Mouse (Mus musculus): ENCODE measurements around the gene Ankrd44.

The Ankrd44 gene

DNA sequence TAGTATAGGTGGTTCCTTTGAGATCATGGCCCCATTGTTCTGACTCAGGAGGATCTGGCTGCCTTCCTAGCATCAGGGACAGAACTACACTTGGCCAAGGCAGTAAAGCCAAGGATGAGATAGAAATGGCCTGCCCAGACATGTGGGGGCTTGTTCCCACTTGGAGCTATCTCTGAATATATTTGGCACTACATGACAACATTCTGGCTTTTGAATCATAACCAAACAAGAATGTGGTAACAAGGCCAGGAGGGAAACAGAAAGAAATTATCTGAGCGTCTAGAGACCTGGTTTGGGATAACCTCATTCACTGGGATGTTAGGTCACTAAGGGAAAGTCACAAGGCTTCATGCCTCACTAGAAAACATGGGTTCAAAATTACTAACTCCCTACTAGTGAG, 81.8 kb downstream of the Ankrd44 start:
- DNase-seq, result no peak

DNA sequence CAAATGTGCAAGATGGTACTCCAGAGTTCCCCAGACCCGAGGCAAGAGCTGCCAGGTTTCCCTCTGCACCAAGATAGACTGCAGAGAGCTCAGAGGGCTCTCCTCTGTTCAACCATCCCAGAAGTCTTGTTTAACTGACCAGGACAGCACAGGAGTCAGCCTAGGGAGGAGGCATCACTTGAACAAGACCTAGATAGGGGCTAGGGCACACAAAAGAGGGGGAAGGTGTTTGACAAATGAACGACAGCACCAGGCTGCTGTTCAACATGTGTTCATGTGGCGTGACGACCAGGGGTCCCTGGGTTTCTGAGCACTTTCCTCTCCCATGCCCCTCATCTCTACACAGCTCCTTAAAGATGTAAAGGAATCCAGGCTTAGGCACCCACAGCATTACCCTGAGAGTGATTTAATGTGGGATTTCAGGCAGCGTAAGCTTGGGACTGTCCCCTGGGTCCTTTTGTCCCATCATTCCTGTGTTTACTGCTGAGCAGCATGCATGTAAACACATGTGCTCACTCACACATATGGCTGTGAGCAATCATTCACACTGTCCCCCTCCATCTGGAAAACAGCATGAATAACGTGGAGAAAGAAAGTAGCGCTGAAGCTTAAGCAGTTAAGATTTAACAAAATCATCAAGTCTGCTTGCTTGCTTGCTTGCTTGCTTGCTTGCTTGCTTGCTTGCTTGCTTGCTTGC, 83.3 kb downstream of the Ankrd44 start:
- peak; percentile 72 for DNase-seq

DNA sequence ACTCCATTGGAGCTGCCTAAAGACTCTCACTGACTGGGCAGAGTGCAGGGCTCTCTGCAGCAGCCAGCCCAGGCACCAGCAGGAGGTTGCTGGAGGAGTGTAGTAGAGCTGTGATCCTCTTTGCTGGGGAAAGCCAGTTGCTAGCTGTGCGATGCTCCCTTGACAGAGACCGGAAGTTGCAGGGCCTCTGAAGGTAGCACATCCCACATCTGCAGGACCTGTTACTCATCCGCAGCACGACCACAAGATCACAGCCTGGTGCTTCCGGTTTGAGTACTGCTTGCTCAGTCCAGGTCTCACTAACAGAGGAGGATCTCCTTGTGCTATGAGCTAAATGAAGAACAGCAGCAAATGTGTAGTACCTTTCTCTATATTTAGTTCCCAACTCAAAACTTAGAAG, 84.4 kb downstream of the Ankrd44 start:
- DNase-seq, result peak; percentile 80

DNA sequence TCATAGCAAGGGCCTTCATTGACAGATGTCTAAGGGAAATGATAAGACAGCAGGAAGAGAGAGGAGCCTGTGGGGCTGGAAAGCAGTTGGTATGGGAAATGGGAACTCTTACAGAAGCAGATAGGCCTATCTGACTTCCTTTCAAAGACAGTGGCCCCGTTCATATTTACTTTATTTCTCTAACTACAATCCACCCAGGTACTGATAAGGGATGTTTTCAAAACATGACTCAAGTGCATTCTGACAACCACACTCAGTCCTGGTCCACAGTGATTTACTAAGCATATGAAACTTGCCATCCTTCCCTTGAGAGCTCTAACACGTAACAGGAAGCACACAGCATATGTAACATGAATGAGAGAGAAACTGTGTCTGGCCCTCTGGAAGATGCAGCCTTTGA, 86.1 kb downstream of the Ankrd44 start:
- DNase-seq, result peak; percentile 77

DNA sequence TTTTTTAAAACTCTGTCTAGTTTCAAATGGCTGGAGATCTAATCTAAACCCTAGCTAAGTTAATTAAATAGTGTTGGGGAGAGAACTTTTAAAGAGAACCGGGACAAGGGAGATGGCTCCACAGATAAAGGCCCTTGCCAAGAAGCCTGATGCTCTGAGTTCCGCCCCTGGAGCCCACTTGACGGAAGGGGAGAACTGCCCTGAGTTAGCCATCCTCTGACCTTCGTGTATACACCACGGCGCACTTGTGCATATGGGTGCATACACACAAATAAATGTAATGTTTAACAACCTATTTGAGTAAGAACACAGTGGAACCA, 87.7 kb downstream of the Ankrd44 start:
- DNase-seq, result peak; percentile 89

DNA sequence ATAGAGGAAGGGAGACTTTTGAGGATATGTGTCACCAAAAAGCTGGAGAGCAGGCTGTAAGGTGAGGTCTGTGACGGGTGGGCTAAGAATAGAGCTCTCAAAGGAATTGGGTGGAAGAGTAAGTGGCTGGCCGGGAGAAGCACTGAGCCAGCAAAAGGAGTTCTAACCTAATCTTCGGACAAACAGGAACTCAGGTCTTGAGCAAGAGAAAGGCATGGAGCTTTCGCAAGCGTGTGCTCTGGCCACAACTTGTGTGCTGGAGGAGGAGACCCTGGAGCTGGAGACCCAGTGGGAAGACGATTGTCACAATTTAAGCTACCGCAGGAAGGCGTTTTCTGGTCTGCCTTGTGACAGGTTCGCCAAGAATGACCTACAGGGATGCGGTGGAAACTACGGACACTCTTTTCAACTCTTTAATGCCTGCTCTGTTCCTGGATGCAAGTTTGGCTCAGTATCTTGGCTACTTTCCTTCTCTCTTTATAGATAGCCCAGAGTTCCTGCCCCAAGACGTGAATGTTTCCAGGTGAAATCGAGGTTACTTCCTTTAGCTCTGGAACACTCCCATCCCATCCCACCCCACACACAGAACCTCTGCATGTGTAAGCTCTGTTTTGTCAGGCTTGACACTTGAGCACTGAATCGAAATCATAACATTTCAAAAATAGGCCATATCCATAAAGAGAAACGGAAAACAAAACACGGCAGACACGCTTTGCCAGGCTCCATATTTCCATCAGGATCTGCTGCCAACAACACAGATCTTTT, 88.3 kb downstream of the Ankrd44 start:
- peak; percentile 94 for DNase-seq

DNA sequence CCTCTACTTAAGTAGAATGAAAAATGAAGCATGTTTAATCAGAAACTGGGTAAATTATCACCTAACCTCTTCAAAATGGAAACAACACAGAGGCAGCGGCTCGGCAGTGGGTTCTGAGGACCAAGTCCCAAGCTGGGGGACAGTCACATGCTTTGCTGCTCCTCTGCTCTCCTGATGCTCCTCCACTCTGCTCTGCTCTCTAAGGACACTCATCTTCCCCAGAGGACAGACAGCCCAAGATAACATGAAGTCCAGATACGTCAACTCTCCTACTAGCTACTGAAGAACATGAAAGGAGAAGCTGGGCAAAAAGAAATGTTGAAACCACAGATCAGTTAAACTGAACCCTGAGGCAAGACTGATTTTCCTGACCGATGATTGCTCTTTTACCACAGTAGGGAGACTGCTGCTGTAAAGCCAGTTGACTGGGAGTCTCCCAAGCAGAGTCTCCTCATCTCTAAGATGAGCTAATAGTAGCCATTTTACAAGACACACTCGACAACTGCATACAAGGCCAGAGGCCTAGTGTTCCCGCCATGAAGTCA, 90.5 kb downstream of the Ankrd44 start:
- DNase-seq, result peak; percentile 91

DNA sequence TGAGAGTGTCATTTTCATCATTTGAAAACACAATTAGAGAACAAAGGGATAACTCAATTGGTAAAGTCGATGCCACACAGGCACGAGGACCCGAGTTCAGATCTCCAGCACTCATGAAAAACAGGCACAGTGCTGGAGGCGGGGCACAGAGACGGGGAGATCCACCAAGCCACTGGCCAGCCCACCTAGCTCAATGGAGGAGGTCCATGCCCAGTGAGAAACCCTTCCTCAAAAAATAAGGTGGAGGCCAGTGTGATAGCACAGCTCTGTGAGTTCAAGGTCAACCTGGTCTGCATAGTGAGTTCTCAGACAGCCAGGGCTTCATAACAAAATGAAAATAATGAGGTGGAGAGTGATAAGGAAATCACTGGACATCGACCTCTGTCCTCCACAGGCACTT, 93.0 kb downstream of the Ankrd44 start:
- DNase-seq, result peak; percentile 83

DNA sequence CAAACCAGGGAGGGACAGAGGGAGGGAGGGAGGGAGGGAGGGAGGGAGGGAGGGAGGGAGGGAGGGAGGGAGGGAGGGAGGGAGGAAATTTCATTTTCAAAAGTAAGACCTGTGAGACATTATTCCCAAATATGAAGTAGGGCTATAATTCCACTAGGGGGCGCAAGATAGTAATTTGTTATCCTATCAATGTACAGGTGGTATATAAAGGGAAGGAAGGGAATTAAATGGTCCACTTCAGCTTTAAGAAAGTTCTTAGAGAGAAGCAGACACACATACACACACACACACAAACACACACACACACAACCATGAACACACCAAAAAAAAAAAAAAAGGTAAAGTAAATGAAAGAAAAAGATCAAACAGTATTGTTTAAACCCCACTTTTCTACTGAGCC, 93.4 kb downstream of the Ankrd44 start:
- DNase-seq, result no peak

DNA sequence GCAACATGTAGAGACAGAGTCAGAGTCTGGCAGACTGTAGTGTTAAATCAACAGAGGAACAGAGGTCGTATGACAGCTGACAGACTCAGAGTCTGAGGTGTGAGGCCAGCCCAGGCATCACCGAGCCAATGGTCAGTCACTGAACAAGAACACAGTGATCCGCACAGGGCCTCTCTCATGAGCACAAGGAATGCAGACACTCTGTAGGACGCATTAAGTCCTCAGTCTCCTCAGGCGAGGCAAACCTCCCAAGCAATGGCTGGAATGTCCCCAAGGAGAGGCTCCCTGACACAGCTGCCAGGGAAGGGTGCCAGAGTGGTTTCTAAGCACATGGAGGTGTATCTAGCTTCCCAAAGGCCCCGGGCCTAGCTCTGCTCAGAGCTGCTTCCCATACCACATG, 96.0 kb downstream of the Ankrd44 start:
- DNase-seq, result peak; percentile 97

DNA sequence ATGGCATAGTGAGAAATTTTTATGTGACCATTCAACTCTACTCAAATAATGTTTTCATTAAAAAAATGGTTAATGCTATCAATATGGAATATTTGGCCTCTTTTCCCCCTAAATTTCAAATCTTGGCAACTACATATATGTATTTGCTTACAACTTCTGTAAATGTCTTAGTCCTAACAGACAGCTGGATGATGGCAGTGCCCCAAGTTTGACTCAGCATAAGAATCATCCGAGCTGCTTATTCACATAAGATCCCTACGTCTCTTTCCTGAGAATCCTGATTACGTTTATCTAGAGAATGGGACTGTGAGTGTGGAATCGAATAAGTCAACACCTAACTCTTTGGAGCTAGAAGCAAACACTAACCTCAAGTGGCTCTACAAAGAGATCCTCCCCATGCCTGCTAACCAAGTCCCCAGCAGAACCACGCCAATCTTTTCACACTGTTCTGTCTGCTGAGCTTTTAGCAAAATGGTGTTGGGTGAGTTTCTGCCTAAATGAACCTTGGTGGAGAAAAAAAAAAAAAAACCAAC, 96.4 kb downstream of the Ankrd44 start:
- DNase-seq, result peak; percentile 62

DNA sequence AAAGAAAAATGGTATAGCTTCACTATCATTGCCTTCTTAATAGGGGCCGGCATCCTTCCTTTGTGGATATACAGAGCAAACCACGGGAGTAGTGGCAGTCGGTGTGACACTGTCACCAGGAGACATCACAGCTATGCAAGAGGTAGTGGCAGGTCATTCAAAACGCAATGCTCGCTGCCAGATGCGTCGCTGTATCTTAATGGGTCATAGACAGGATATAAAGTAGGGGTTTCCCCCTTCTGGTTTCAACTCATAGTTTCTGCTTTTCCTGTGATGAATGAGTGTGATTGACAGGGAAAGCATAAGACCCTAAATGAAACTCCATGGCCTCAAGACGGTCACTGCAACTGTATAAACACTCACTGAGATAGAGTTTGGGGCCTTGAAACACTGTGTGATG, 98.4 kb downstream of the Ankrd44 start:
- DNase-seq, result peak; percentile 91

DNA sequence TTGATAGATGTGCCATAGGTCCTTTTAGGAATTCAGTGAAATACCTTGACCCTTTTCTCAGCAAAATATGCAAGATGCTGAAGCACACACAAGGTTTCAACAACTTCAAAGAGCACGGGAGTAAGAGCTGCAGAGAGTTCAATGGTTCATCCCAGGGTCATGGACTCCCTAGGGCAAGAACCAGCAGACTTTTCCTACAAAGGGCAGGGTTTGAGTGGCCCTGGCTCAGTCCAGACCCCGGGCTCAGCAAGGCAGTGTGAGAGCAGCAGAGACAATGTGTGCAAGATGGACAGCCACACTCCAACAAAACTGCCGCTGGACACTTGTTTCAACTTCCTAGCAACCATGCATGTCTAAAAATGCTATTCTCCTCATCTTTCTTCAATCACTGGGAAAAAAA, 98.8 kb downstream of the Ankrd44 start:
- DNase-seq, result peak; percentile 88

DNA sequence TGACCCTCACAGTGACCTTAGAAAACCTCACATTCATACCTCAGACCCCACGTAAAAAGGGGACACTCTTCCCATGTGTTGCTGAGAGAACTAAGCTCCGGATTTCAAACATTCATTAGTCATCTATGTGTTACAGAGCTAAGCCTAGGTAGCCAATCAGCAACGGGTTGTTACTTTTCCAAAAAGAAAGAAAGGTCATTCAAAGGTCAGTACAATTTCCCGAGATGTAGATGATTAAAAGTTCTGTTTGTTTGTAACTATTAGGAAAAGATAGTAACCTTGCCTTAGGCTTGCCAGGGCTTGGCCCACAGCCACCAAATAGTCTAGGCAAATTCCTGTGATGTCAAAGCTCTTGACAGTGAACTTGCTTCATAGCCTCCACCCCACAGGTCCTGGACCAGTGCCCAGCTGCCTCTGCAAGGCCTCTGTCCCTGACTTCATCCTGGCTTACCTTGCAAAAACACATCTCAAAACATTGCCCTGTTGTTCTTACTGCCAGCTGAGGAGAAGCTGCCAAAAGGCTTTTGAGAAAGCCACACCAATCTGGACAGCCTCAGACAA, 99.7 kb downstream of the Ankrd44 start:
- DNase-seq, result peak; percentile 99

DNA sequence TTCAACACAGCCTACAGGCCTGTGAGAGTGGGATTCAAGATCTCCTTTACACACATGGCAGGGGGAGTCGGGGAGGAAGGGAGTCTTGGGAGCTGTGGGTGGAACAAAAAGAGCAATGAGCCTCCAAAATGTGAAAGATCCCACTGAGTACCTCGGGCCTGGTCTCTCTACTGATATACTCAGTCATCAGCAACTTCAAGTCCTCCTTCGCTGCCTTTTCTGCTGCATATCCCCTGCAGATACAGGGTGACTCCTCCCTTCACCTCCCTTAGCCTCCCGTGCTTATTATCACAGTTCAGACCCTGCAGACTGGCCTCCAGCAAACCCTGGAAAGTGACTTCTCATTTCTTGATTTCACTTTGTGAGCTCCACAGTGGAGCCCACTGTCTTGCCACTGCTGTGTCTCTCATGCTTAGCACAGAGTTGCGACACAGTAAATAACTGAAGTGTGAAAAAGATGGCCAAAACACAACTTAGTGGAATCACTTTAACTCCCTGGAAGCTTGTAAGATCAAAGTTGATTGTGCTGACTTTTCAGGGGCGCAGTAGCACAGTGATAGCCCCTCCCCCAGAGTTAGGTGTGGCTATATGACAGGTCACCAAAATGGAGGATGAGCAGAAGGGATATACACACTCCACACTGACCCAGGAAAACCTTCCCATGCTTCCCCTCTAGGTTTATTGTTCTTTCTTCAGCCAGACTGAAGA, 100.3 kb downstream of the Ankrd44 start:
- DNase-seq, result peak; percentile 91

DNA sequence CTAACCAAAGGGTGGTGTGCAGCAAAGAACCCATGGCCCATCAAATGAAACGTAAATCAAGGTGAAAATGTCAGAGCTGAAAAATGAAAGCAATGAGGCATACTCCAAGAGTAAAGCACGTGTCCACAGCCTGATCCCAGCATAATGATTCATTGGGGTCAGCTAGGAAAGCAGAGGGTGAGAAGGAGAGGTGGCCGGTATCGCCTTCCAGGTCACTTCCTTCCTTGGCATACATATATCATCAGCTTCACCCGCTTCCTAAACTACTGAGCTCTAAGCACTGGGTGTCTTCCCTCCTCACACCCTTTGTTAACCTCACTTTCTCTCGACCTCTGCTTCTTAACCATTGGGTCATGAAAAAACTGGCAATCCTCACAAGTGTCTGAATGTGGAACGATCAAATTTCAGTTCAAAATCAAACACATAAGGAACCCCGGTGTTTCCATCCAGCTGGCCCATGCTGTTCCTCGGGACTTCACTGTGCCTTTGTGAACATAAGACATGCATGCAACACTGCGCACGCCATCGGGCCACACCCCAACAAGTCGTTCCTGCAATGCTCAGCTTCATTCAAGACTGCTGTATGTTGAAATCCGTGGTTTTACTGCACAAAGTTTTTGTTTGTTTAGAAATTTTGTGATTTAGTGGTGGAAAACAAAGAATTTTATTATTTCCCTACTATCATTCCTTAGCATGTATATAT, 101.9 kb downstream of the Ankrd44 start:
- DNase-seq, result peak; percentile 85

DNA sequence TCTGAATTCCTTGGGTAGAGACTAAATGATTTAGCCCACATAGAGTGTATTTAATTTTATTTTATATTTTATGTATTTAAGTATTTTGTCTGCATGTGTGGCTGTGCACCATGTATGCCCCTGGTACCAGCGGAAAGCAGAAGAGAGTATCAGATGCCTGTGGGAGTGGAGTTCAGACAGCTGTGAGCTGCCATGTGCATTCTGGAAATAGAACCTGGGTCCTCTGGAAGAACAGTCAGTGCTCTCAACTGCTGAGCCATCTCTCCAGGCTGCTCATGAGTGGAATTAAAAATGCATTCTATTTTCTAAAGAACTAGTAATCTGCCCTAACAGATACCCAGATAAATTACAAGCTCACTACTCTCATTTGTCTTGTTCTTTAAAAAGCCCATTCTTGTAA, 104.4 kb downstream of the Ankrd44 start:
- DNase-seq, result no peak

DNA sequence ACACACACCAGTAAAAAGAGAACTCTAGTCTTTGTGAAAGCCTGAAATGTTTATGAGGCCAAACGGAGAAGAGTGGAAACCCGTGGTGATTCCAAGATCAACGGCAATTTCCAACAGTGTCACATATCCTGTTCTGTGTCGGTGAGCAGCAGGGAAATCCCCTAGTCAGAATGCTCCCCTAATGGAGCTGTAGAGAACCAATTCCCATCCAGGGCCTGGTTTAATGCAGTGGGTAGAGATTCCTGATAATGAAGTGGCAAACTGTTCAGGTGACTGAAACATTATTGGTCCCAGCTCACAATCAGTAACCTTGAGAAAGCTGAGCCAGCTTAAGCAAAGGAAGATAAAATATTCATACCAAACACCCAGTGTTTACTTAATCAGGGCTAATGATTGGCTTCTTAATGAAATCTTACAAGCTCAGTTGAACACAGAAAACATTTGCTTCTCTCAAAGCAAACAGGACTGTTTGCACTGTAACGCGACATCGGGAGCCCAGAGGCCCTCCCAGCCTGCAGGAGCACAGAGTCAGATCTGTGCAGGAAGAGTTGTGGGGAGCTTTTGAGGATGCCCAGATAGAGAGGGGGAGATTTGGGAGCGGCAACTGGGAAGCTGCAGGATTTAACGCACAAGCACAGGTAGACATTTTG, 110.9 kb downstream of the Ankrd44 start:
- DNase-seq, result peak; percentile 74

DNA sequence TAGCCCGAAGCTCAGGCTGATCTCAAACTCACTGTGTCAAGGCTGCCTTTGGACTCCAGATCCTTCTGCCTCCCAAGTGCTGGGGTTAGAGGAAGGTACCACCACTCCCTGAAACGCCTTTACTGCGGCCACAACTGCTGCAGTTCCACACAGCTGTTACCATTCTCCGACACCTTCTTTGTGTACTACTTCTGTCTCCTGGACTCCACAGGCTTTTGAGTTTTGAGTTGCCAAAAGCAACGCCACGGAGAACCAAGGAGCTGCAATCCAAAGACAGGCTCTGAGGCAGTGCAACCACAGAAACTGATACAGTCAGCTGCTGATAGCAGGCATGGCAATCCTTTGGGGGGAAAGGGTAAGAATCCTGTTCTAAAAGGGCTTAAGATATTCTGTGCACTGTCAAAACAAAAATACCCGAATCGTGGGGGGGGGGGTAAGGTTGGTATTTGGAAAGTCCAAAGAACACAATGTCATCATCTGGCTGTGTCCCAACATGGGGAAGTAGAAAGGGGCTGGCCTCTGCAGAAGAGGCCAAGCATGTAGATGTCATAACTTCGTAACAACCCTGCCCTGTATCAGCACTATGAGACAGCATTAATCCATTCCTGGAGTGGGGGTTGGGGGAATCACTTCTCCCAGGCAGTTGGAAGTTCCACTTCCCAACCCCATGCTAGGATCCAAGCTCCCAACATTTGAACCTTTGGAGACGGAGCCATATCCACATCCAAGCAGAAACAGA, 116.2 kb downstream of the Ankrd44 start:
- peak; percentile 88 for DNase-seq

DNA sequence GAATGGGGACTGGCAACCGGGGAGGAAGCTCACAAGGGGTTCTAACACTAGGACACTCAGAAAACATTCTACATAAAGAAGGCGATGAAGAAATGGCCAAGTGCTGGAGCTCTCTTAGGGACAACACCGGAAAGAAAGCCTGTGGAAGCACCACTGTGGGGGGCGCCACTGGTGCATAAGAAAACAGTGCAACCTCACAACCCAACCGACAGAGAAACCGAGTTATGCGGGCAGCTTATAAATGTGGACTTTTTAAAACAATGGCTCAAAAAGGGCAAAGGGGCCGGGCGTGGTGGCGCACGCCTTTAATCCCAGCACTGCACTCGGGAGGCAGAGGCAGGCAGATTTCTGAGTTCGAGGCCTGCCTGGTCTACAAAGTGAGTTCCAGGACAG, 117.1 kb downstream of the Ankrd44 start:
- peak; percentile 86 for DNase-seq

DNA sequence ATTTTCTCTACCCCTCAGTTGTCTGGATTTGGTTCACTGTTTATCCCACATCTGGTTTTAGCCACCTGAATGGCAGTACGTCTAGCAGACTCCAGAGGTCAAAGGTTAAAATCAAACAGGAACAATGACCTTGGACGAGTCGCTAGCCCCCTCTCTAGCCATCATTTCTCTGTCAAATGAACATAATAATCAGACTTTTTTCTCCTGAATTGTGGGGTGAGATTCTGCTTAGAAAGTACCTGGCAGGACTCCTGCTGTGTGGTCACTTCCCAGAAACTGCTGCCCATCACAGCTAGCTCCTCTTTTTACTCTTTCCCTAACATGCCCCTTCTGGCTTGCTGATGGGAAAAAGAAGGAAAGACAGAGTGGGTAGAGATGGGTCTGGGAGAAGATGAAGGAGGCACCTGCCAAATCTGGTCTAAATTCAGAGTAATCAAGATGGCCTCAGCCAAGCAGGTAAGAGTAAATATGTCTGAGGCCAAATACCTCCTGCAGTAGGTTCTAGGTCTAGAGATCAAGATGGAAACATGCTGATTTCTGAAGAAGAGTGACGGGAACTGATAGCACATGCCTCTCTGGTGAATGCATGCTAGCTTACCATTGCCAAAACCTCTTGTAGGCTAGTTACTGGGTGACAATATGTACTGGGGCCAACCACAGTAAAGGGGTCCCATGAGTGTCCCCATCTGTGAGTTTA, 117.6 kb downstream of the Ankrd44 start:
- DNase-seq, result peak; percentile 79

All from heart, adult 11 months (tissue).